Mouse (Mus musculus) lung, postnatal 25 days (tissue): Measurements from ENCODE around the gene S100a7a.
A peak's percentile ranks its signal among the peaks of the same experiment; 100 is the strongest.

ENCODE experiments used
- DNase-seq: peaks from one replicate; pipeline ENCODE4 v3.0.0; 2022; ENCODE audit warnings: low spot score

The S100a7a gene

GRCm38 (mm10) chr3:90653717-90654116 lies at the start of gene S100a7a:
Gene S100a7a (plus strand): TSS chr3:90654017.
- no peak for DNase-seq

GRCm38 (mm10) chr3:90604416-90604815 lies 49.4 kb upstream of the S100a7a start:
- DNase-seq: peak; percentile 85

- no peak for DNase-seq
Observed at GRCm38 (mm10) chr3:90605049-90605448, 48.8 kb upstream of the S100a7a start.

GRCm38 (mm10) chr3:90605736-90606135 lies 48.1 kb upstream of the S100a7a start:
- DNase-seq: no peak

- no peak for DNase-seq
Observed at GRCm38 (mm10) chr3:90606185-90606584, 47.6 kb upstream of the S100a7a start.

- no peak for DNase-seq
Observed at GRCm38 (mm10) chr3:90607361-90607760, 46.5 kb upstream of the S100a7a start.

- no peak for DNase-seq
Observed at GRCm38 (mm10) chr3:90608223-90608622, 45.6 kb upstream of the S100a7a start, which contains the start of gene S100a5. Gene S100a5 (plus strand): TSS chr3:90608523.

- DNase-seq: no peak
Observed at GRCm38 (mm10) chr3:90609102-90609501, 44.7 kb upstream of the S100a7a start.

GRCm38 (mm10) chr3:90611494-90611893 lies 42.3 kb upstream of the S100a7a start:
- DNase-seq: no peak

GRCm38 (mm10) chr3:90612061-90612460 lies 41.8 kb upstream of the S100a7a start:
- DNase-seq: no peak

- DNase-seq: peak; percentile 78
Observed at GRCm38 (mm10) chr3:90612728-90613291, 41.0 kb upstream of the S100a7a start, which contains the start of gene S100a6. Gene S100a6 (plus strand): TSS chr3:90612882.

GRCm38 (mm10) chr3:90613461-90614147 lies 40.2 kb upstream of the S100a7a start:
- DNase-seq: no peak

GRCm38 (mm10) chr3:90614148-90614530 lies 39.7 kb upstream of the S100a7a start:
- no peak for DNase-seq

- no peak for DNase-seq
Observed at GRCm38 (mm10) chr3:90614611-90615251, 39.1 kb upstream of the S100a7a start.

- DNase-seq: peak; percentile 89
Observed at GRCm38 (mm10) chr3:90615415-90615814, 38.4 kb upstream of the S100a7a start.

- no peak for DNase-seq
Observed at GRCm38 (mm10) chr3:90615911-90616310, 37.9 kb upstream of the S100a7a start.

- no peak for DNase-seq
Observed at GRCm38 (mm10) chr3:90617586-90617985, 36.2 kb upstream of the S100a7a start.

- no peak for DNase-seq
Observed at GRCm38 (mm10) chr3:90621552-90621951, 32.3 kb upstream of the S100a7a start.

- DNase-seq: peak; percentile 64
Observed at GRCm38 (mm10) chr3:90623435-90624071, 30.3 kb upstream of the S100a7a start.

GRCm38 (mm10) chr3:90625496-90625895 lies 28.3 kb upstream of the S100a7a start:
- DNase-seq: no peak

- DNase-seq: no peak
Observed at GRCm38 (mm10) chr3:90626266-90627021, 27.4 kb upstream of the S100a7a start.

GRCm38 (mm10) chr3:90627366-90627765 lies 26.5 kb upstream of the S100a7a start:
- no peak for DNase-seq
